Mouse (Mus musculus): ENCODE data around the gene Glp1r.
A peak's percentile ranks its signal among the peaks of the same experiment; 100 is the strongest.

Gene Glp1r

DNA sequence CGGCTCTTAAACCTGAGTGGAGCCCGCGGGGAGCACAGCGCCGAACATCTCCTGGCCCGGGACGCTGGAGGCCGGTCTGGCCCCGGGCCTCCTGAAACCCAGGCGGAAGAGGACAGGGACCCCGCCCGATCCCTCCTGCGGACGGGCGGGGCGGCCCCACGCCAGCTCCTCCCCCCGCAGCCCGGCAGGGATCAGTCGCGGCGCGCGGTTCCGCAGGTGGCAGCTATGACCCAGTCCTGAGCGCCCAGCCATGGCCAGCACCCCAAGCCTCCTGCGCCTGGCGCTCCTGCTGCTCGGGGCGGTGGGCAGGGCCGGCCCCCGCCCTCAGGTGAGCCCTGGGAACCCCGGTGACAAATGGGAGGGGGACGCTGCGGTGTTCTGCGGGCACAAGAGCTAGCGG lies at the start of gene Glp1r:
TSS of gene Glp1r (plus strand) at position 191 of the 400 bp plus-strand sequence.
- no peak for DNase-seq (ENCODE audit: low read depth, low spot score)

DNA sequence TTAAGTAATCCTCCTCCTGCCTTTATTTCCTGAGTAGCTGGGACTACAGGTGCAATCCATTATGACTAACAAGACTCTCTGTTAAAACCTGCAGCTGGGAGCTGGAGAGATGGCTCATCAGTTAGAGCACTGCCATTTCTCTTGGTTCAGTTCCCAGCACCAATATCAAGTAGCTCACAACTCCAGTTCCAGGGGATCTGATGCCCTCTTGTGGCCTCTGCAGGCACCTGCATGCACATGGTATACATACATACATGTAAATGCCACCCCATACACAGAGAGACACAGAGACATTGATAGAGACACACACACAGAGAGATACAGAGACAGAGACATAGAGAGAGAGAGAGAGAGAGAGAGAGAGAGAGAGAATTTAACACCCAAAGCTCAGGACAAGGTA lies 49.3 kb upstream of the Glp1r start:
- no peak for DNase-seq (ENCODE audit: low read depth, low spot score)

DNA sequence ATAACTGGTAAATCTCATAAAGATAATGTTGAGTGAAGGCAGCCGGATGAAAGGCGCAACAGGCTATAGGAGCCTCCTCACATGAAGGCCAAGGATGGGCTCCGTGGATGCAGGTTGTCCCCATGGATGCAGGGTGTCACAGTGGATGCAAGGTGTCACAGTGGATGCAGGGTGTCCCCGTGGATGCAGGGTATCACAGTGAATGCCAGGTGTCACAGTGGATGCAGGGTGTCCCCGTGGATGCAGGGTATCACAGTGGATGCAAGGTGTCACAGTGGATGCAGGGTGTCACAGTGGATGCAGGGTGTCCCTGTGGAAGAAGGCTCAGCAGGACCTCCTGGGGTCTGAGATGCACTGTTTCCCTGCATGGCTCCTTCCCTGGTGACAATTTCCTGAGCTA lies 44.3 kb upstream of the Glp1r start:
- DNase-seq (ENCODE audit: low read depth, low spot score) = no peak

DNA sequence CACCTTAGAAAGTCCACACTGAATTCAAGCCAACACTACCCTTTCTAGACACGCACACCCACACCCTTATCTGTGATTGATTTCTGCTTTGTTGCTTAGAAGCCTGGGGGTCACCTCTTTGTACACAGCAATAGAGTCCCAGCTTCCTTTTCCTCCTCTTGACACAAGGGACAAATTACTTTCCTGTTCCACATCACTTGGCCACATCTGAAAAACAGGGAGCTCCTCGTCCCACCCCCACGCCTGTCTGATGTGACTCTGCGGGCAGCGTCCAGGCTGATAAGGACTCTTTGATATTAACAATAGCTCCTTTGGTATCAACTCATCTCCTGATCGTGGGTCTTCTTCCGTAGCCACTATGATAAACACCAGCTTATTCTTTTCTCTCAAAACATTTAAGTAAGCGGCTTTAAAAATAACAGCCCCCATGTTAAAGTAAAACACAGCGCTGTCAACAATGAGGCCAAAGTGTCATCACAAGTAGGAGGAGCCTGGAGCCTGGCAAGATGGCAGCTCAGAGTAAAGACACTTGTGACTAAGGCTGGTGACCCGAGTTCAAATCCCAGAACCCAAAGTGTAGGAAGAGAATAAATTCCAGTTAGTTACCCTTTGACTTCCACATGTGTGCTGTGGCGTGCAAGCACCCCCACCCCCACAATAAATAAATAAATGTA lies 42.9 kb upstream of the Glp1r start:
- no peak for DNase-seq (ENCODE audit: low read depth, low spot score)

DNA sequence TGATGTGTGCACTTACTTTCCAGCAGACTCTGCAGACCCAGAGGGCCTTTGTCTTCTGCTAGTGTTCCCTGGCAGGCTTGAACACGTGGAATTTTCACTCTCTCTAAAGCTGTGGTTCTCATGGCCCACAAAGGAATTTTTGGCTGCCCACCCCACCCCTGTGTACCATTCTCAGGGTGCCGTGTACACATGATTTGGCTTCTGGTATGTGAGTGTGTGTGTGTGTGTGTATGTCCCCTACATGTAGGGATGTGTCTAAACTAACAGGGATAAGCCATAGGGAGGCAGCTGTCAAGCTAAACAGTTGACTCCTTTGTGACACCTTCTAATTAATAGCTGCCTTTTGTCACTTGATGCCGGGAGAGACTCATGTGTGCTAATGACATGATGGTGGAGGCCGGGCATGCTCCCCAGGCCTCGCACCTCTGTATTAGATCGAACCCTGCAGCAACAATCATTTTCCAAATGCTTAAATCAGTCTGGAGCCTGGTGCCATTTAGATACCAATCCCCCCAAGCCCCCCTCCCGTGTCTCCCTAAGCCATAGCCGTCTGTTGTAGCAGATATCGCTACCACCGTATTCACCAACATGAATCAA lies 41.5 kb upstream of the Glp1r start:
- DNase-seq (ENCODE audit: low read depth, low spot score) = peak; percentile 28

DNA sequence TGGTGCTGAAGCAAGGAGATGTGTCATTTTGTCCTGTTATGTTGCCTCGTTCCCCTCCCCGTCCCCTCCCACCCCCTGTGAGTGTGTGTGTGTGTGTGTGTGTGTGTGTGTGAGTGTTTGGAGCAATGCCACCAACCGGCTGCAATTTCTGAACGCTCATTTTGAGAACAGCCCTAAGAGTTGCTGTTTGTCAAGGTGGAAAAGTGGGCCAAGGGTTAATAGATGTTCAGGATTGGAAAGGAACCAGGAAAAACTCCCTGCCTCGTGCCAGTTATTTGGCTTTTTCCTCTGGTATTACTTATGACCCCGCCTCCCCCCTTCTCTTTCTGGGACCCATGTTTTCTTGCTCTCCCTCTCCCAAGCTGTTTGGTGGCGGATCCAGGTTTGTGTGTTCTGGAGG lies 41.0 kb upstream of the Glp1r start:
- DNase-seq (ENCODE audit: low read depth, low spot score) = no peak

DNA sequence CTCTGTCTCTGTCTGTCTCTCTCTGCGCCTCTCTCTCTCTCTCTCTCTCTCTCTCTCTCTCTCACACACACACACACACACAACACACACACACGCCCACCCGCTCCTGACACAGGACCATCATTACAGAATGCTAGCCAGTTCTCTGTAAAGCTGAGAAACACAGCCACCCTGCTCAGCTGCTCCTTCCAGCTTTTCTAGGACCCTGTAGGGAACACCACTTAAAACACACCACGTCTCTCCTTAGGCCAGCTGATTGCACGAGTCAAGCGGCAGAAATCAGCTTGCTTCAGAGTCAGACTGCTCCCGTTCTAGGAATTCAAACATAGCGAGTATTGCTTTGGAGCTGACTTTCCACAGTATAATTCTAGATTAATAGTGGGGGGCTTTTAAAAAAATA lies 35.3 kb upstream of the Glp1r start:
- no peak for DNase-seq (ENCODE audit: low read depth, low spot score)

DNA sequence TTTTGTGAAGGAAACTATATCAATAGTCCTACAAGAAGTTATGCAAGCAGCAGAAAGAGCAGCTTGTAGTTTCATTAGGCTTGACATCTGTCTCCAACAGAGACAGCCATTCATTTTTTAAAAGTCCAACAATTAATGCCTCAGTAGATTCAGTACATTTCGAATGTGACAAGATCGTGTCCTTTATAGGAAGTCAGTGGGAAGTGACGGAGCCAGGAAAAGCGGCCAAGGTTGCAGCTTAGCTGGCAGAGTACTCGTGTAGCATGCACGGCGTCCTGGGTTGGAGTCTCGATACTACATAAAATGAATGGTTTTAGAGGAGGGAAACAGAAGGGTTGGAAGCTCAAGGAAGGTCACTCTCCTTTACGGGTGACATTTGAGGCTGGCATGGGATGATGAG lies 34.7 kb upstream of the Glp1r start:
- DNase-seq (ENCODE audit: low read depth, low spot score) = no peak

DNA sequence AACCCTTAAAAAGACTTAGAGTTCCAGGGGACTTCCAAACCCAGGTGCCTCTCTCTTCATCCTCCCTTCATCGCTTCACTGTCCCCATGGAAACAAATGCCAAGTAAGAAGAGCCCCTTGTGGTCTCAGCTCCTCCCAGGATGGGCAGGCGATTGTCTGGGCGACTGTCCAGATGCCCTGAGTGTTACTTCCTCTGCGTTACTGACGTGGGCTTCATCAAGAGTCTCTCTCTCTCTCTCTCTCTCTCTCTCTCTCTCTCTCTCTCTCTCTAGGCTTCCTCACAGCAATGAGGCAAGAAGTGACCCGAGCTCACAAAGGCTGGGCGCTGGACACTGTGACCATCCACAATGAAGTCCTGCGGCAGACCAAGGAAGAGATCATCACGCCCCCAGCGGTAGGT lies 30.6 kb upstream of the Glp1r start:
- no peak for DNase-seq (ENCODE audit: low read depth, low spot score)

DNA sequence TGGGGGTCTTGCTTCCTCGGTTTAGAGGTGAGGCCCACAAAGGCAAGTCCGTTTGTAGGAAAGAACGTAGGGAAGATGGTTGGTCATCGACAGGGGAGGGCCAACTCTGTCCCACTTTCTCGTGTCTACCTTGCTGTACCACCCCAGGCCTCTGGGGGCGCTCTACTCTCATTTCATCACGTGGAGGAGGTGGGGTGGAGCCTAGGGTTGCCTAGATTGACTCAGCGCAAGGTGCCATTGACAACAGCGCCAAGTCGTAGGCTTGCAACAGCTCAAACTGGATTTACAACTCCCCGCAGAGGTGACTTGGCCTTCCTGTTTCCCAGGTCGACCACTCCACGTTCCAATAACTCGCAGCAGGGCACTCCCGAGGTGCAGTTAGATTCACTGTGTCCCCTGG lies 27.3 kb upstream of the Glp1r start:
- DNase-seq (ENCODE audit: low read depth, low spot score) = no peak

DNA sequence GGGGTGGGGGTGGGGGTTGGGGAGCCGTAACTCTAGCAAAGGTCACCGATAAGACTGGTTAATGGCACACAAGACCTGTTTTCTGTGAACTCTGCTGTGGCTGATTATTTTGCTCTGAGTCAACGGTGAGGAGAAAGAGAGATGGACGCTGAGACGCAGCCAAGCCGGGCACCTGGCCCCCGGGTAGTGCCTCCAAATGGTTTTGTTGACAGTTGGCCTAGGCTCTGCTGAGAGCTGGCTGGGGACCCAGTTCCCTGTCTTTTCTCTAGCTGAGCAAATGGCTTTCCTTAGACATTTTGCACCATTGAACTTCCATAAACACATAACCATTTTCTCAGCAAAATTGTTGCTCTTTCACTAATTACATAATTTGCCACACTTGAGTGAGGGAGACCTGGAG lies 24.2 kb upstream of the Glp1r start:
- no peak for DNase-seq (ENCODE audit: low read depth, low spot score)

DNA sequence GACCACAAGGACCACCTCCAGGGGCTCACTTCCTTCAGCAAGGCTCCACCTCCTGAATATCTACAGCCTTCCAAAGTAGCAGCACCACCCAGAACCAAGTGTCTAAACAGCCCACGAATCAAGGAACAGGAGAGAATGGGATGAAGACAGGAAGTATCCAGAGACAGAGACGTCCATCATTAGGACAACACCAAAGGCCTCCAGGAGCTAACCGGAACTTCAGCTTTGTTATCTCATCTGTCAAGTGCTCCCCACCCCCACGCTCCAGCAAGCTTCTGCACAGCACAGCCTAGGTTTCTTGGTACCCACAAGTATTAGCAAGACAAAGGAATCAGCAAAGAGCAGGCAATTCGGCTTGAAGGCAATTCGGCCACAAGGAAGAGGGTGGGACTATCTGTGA lies 23.0 kb upstream of the Glp1r start:
- no peak for DNase-seq (ENCODE audit: low read depth, low spot score)

DNA sequence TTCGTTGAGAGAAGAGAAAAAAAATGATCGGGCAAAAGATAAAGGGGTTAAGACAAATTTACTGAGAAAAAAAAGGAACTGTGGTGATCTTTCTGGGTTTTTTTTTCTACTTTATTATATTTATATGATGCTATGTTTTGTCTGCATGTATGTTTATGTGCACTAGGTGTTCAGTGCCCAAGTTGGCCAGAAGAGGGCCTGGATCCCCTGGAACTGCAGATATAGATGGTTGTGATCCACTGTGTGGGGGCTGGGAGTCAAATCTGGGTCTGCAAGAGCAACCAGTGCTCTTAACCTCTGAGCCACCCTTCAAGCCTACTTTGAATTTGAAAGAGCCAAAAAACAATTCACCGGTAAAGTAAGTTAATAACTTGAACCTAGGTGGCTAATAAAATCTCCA lies 21.2 kb upstream of the Glp1r start:
- DNase-seq (ENCODE audit: low read depth, low spot score) = no peak

DNA sequence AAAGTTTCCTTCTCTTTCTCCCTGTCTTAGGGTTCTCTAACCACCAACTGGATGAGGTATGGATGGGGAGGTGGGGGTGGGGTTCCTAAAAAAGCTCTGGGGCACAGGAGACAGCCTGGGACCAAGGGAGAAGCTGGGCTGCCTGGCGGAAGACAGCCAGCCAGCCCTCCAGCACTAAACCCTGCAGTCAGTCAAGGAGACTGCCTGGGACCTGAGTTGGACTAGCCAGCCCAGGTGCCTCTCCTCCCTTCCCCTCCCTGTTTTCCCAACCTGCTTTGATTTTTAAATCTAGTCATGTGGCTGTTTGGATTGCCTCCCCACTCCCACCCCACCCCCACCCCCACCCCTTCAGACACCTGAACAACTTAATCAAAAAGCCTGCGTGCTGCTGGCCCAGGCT lies 20.6 kb upstream of the Glp1r start:
- DNase-seq (ENCODE audit: low read depth, low spot score) = no peak

DNA sequence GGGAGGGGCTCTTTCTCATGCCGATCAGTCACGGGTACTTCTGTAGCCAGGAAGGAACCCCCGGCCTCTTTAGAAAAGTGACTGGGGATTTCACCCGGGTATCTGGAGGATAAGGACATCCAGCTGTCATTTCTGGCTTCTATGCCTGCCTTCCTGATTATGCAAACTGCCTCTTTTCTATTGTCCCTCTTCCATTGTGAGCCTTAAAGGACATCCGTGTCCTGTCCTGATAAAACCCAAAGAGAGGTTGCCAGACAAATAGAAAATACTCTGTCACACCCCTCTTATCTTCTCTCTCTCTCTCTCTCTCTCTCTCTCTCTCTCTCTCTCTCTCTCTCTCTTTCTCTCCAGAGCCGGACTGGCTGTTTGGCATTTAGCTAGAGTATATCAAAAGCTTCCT lies 19.4 kb upstream of the Glp1r start:
- no peak for DNase-seq (ENCODE audit: low read depth, low spot score)

DNA sequence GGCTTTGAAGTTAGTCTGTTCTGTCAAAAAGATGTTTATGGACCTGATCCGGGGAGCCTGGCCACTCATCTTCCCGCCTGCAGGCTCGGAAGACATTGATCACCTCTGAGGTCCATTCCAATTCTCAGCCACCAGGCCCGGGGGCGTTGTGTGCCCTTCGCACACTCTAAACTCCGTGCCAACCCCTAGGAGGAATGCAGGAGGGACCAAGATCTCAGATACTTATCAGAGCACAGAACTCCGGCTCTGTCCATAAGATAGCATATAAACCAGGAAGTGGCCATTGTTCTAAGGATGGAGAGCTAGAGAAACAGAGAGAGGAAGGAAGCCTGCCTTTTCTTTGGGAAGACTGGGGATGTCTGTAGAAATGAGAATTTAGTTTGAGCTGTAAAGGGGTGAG lies 18.1 kb upstream of the Glp1r start:
- DNase-seq (ENCODE audit: low read depth, low spot score) = no peak

DNA sequence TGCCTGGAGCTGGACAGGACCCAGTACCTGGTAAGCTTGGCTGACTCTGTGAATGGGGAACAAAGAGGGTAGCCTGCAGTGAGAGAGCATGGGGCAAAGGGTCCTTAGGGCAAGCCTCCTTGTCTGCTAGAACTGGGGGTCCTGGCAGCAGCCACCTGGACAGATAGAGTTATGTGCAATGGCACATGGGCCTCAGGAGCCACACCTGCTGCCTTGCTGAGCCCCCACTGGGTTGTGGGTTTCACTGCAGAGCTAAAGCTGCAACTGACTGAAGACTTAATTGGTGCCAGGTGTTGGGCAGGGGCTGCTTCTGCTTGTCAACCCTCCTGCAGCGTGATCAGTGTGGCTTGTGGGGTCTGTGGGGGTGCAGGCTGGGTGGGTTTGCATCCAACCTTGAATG lies 9.5 kb upstream of the Glp1r start:
- DNase-seq (ENCODE audit: low read depth, low spot score) = peak; percentile 85

DNA sequence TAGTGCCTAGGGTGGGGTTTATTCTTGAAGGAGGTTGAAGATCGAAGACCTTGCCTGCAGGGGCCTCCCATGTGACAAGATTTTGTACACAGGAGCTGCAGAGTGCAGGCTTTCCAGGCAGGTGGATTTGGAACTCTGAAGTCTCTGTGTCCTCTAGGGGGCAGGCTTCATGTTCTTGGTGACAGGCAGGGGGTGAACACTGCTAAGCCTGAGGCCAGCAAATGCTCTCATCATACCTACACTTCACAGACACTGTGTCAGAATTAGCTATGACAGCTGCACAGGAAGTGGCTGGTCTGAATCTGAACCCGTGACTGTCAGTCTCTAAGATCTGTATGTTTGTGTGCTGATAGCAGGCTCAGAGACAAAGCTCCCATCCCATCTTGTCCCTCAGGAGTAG lies 8.9 kb upstream of the Glp1r start:
- DNase-seq (ENCODE audit: low read depth, low spot score) = peak; percentile 57

DNA sequence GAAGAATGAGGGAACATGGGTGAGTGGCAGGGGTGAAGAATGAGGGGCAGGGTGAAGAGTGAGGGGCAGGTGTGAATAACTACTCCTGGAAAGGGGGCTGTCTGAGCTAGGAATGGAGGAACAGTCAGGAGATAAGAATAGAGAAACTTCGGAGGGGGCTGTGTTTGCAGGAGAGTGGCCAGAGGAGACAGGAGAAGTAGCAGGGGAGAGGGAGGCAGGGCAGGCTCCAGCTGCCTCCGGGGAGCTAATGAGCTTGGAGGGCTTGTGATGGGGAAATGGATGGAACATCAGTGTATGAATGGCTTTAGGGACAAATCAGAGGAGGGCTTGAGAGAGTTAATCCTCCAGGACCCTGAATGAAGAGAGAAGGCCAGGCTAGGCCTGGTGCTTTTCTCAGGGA lies 4.5 kb upstream of the Glp1r start:
- no peak for DNase-seq (ENCODE audit: low read depth, low spot score)

DNA sequence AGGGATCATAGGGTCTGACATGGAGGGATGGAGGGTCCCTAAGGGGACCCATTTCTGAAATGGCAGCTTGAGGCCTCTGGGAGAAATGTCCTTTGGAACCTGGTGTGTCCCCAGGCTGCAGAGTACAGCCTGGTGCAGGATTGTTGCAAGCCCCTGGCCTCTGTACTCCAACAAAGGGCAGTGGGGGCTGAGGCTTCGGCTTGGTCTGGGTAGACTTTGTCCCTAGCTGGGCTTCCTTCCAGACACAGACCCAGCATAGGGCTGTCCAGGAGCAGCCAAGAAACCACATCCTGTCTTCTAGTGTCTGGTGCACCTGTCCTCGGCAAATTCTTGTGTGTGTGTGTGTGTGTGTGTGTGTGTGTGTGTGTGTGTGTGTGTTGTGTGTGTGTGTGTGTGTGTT lies 2.5 kb downstream of the Glp1r start:
- no peak for DNase-seq (ENCODE audit: low read depth, low spot score)

DNA sequence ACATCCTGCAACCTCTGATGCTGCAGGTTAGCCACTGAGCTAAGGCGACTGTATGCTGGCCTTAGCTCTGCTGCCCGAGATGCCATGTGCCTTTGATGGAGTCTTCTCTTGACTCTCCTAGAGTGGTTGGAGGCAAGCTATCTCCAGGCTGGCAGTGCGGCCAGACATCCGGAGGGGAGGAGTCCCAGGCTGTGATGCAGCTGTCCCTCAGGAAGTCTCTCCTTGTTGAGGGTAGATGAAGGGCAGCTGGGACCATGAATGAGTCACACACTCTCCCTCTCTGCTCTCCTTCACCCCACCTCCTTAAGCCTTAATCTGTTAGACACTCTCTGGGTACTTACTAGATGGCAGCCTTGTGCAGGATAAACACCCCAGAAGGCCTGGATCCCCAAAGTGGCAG lies 6.0 kb downstream of the Glp1r start:
- no peak for DNase-seq (ENCODE audit: low read depth, low spot score)

DNA sequence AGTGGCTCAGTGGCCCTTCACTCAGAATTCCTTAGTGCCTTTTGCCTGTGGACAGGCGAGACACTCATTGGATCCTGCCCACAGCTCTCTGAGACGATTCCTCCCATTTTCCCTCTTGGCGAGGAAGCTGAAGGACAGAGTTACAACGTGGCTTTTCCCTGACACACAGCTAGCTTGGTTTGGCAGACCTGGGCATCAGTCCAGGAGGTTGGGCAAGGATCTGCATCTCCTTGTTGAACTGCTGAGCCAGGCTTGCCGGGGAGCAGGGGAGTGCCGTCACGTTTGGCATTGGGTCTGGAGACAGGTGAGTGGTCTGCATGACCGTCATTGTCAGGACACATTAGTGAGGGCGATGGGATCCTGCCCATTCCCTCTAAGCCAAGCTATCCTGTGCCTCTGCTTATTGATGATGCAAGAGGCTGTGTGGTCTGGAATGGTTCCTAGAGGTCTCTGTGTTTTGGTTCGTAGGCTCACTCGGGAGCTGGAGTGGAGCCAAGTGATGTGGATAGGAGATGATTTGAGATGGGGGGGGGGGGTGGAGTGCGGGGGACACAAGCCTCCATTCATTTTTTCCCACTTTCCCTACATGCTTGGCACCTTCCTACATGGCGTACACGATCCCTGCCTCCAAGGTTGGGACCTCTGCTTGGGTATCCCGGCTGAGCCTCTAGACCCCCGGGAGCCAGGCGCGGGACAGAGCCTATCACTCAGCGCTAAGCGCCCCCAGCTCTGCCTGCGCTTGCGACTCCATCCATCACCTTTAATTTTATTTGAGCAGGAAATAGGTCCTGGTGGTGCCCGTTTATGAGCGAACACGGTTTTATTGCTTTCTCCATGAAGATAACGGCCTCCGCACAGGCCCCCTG lies 9.5 kb downstream of the Glp1r start:
- DNase-seq (ENCODE audit: low read depth, low spot score) = peak; percentile 47

DNA sequence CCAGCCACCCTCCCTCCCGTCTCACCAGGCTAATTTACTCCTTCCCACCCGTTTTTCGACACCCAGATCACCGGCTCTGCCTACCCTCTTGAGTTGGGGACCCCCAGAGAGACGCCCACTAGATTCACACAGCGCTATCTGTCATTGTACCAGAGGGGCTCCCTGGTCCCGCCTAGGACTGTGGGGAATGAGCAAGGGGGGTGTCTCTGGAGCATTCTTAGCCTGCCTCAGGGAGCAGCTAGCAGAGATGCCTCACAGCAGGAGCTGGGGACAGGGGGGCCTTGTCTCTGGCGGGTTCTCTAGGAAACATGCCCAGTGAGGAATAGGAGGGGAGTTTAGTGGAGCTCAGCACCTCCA lies 10.1 kb downstream of the Glp1r start:
- no peak for DNase-seq (ENCODE audit: low read depth, low spot score)

Data from forelimb bud, embryonic 11.5 days (tissue).